Comparison of ENCODE assay signal across 31 mouse cellular contexts in the genomic region with DNA sequence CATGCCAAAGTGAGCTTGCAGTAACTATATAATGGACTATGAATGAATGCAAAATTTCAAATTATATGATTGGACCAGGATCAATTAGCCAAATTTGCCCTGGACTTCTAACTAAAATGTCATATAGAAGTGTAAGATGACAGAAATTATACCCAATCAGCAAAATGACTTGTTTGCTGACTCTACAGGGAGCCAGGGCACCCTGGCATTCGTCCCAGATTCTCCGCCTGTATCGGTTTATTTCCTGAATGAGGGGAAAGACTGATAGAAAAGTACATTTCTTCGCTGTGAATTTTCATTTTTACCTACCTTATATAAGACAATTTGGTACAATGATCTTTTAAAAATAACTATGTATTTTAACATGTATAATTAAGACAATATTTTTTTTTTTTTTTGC.
A peak's percentile ranks its signal among the peaks of the same experiment; 100 is the strongest.
DNase-seq lines count a peak whose midpoint lies in the region; ATAC-seq and TF ChIP-seq lines count a peak whose summit lies in the region.
"Had no signal": no experiment of that assay in that cellular context is flagged by ENCODE, and none has a peak within 500 bp of the region (broad histone marks: within the 10 kb centered on the region; RNA-seq: fewer than 3 reads in every experiment).

No protein-coding gene starts in this region.

- ATAC-seq in forebrain, embryonic 14.5 days, result no peak
- ATAC-seq in forebrain, embryonic 13.5 days, result no peak
- ATAC-seq in midbrain, postnatal 0 days (ENCODE audit: low FRiP score), result no peak
- no peak for ATAC-seq in midbrain, embryonic 14.5 days (ENCODE audit: low FRiP score, low TSS enrichment)
- ATAC-seq in midbrain, embryonic 13.5 days, result no peak
- ATAC-seq: Patski had no signal

- no peak overlapping the region for H3K27ac ChIP-seq in cerebellum, adult 2 months (ENCODE audit: insufficient read depth, low read length)
- H3K27ac ChIP-seq in forebrain, embryonic 14.5 days (ENCODE audit: low read depth, low read length), result no peak overlapping the region
- H3K27ac ChIP-seq in forebrain, embryonic 13.5 days, result no peak overlapping the region
- no peak overlapping the region for H3K27ac ChIP-seq in midbrain, postnatal 0 days (ENCODE audit: low read depth, low read length)
- H3K27ac ChIP-seq in midbrain, embryonic 14.5 days (replicated peaks; ENCODE audit: low read depth, low read length), result no peak overlapping the region
- H3K27ac ChIP-seq in midbrain, embryonic 13.5 days, result no peak overlapping the region
- H3K27ac ChIP-seq: embryonic facial prominence, embryonic 12.5 days; heart, embryonic 13.5 days; hindbrain, embryonic 15.5 days; kidney, embryonic 15.5 days; left cerebral cortex, adult 2 months; limb, embryonic 13.5 days; midbrain, embryonic 12.5 days; neural tube, embryonic 15.5 days; stomach, postnatal 0 days had no signal

- no peak overlapping the region for H3K4me2 ChIP-seq in forebrain, embryonic 14.5 days (ENCODE audit: low read length)
- H3K4me2 ChIP-seq in forebrain, embryonic 13.5 days, result no peak overlapping the region
- H3K4me2 ChIP-seq in midbrain, postnatal 0 days (ENCODE audit: low read depth, low read length, poor library complexity, severe bottlenecking), result no peak overlapping the region
- H3K4me2 ChIP-seq in midbrain, embryonic 14.5 days (ENCODE audit: low read length), result no peak overlapping the region
- no peak overlapping the region for H3K4me2 ChIP-seq in midbrain, embryonic 13.5 days (replicated peaks)
- H3K4me2 ChIP-seq: embryonic facial prominence, embryonic 12.5 days; heart, embryonic 13.5 days; hindbrain, embryonic 15.5 days; kidney, embryonic 15.5 days; limb, embryonic 13.5 days; liver, embryonic 11.5 days; midbrain, embryonic 12.5 days; neural tube, embryonic 15.5 days had no signal

- DNase-seq in cerebellum, adult 2 months, result peak; percentile 25 to 40
- no peak for DNase-seq in cerebellum, adult 11-12 months
- DNase-seq in forebrain, embryonic 14.5 days (ENCODE audit: low spot score), result peak; percentile 49
- DNase-seq in midbrain, postnatal 0 days (ENCODE audit: low spot score), result peak; percentile 25
- no peak for DNase-seq in midbrain, embryonic 14.5 days
- DNase-seq: adrenal gland, postnatal 14 days; embryo, embryonic 11 days; gastrocnemius, postnatal 10 days; heart, postnatal 10 days; kidney, adult 18-20 months; kidney, postnatal 25 days; lung, postnatal 36 days; retina, postnatal 1 day; right cerebral cortex, postnatal 25 days; spleen, adult 18-20 months; thymus, adult 18-20 months; thymus, postnatal 25 days had no signal

- no peaks in the 10 kb centered on the region for H3K36me3 ChIP-seq in forebrain, embryonic 14.5 days (ENCODE audit: control insufficient read depth, insufficient read depth, low read length)
- no peaks in the 10 kb centered on the region for H3K36me3 ChIP-seq in forebrain, embryonic 13.5 days (ENCODE audit: poor library complexity, severe bottlenecking)
- no peaks in the 10 kb centered on the region for H3K36me3 ChIP-seq in midbrain, postnatal 0 days (ENCODE audit: insufficient read depth, low read length)
- no peaks in the 10 kb centered on the region for H3K36me3 ChIP-seq in midbrain, embryonic 14.5 days (ENCODE audit: control insufficient read depth, insufficient read depth, low read length)
- no peaks in the 10 kb centered on the region for H3K36me3 ChIP-seq in midbrain, embryonic 13.5 days
- H3K36me3 ChIP-seq: embryonic facial prominence, embryonic 12.5 days; heart, embryonic 13.5 days; hindbrain, embryonic 15.5 days; kidney, embryonic 15.5 days; limb, embryonic 13.5 days; midbrain, embryonic 12.5 days; neural tube, embryonic 15.5 days had no signal

- no peak overlapping the region for H3K9ac ChIP-seq in forebrain, embryonic 14.5 days (ENCODE audit: low read length)
- no peak overlapping the region for H3K9ac ChIP-seq in forebrain, embryonic 13.5 days
- H3K9ac ChIP-seq in midbrain, postnatal 0 days (replicated peaks; ENCODE audit: low read length, poor library complexity, severe bottlenecking), result no peak overlapping the region
- no peak overlapping the region for H3K9ac ChIP-seq in midbrain, embryonic 14.5 days (replicated peaks; ENCODE audit: low read length)
- H3K9ac ChIP-seq in midbrain, embryonic 13.5 days (replicated peaks), result no peak overlapping the region
- H3K9ac ChIP-seq: embryonic facial prominence, embryonic 12.5 days; heart, embryonic 13.5 days; hindbrain, embryonic 15.5 days; kidney, embryonic 15.5 days; limb, embryonic 13.5 days; midbrain, embryonic 12.5 days; neural tube, embryonic 15.5 days had no signal

- H3K27me3 ChIP-seq in cerebellum, adult 2 months (ENCODE audit: control insufficient read depth, insufficient read depth, low read length), result no peaks in the 10 kb centered on the region
- no peaks in the 10 kb centered on the region for H3K27me3 ChIP-seq in forebrain, embryonic 14.5 days (replicated peaks; ENCODE audit: control insufficient read depth, insufficient read depth, low read length)
- H3K27me3 ChIP-seq in forebrain, embryonic 13.5 days, result no peaks in the 10 kb centered on the region
- H3K27me3 ChIP-seq in midbrain, postnatal 0 days (ENCODE audit: insufficient read depth, low read length), result no peaks in the 10 kb centered on the region
- no peaks in the 10 kb centered on the region for H3K27me3 ChIP-seq in midbrain, embryonic 14.5 days (ENCODE audit: control insufficient read depth, insufficient read depth, low read length)
- no peaks in the 10 kb centered on the region for H3K27me3 ChIP-seq in midbrain, embryonic 13.5 days
- H3K27me3 ChIP-seq: embryonic facial prominence, embryonic 12.5 days; heart, embryonic 13.5 days; hindbrain, embryonic 15.5 days; kidney, embryonic 15.5 days; limb, embryonic 13.5 days; megakaryocyte, embryonic 14.5 days; midbrain, embryonic 12.5 days; neural tube, embryonic 15.5 days had no signal

- no peak overlapping the region for H3K4me3 ChIP-seq in cerebellum, adult 2 months (replicated peaks; ENCODE audit: insufficient read depth, low read depth, low read length)
- no peak overlapping the region for H3K4me3 ChIP-seq in forebrain, embryonic 14.5 days (ENCODE audit: low read depth, low read length)
- no peak overlapping the region for H3K4me3 ChIP-seq in forebrain, embryonic 13.5 days
- H3K4me3 ChIP-seq in midbrain, postnatal 0 days (ENCODE audit: low read depth, low read length), result no peak overlapping the region
- no peak overlapping the region for H3K4me3 ChIP-seq in midbrain, embryonic 14.5 days (replicated peaks; ENCODE audit: low read depth, low read length)
- H3K4me3 ChIP-seq in midbrain, embryonic 13.5 days (replicated peaks), result no peak overlapping the region
- H3K4me3 ChIP-seq: embryonic facial prominence, embryonic 12.5 days; heart, embryonic 13.5 days; hindbrain, embryonic 15.5 days; kidney, embryonic 15.5 days; left cerebral cortex, adult 2 months; limb, embryonic 13.5 days; megakaryocyte, embryonic 14.5 days; midbrain, embryonic 12.5 days; neural tube, embryonic 15.5 days had no signal

- H3K9me3 ChIP-seq in forebrain, embryonic 14.5 days (replicated peaks; ENCODE audit: control insufficient read depth, low read length), result no peaks in the 10 kb centered on the region
- no peaks in the 10 kb centered on the region for H3K9me3 ChIP-seq in forebrain, embryonic 13.5 days (replicated peaks)
- H3K9me3 ChIP-seq in midbrain, postnatal 0 days (ENCODE audit: low read length), result no peaks in the 10 kb centered on the region
- no peaks in the 10 kb centered on the region for H3K9me3 ChIP-seq in midbrain, embryonic 14.5 days (ENCODE audit: control insufficient read depth, low read length)
- H3K9me3 ChIP-seq in midbrain, embryonic 13.5 days, result no peaks in the 10 kb centered on the region
- H3K9me3 ChIP-seq: embryonic facial prominence, embryonic 12.5 days; heart, embryonic 13.5 days; hindbrain, embryonic 15.5 days; kidney, embryonic 15.5 days; limb, embryonic 13.5 days; megakaryocyte, embryonic 14.5 days; midbrain, embryonic 12.5 days; neural tube, embryonic 15.5 days had no signal

- TF ChIP-seq POLR2A in cerebellum, adult 2 months (IDR thresholded peaks at IDR 0.05; ENCODE audit: borderline replicate concordance, insufficient read depth, low read length), result no peak

- no peak for TF ChIP-seq CTCF in cerebellum, adult 2 months (IDR thresholded peaks at IDR 0.05; ENCODE audit: borderline replicate concordance, insufficient read depth, low read depth, low read length)
- no peak for TF ChIP-seq CTCF in midbrain, postnatal 0 days (IDR thresholded peaks at IDR 0.05)

- H3K4me1 ChIP-seq in cerebellum, adult 2 months (ENCODE audit: control insufficient read depth, insufficient read depth, low read length), result no peaks in the 10 kb centered on the region
- H3K4me1 ChIP-seq in forebrain, embryonic 14.5 days (ENCODE audit: control insufficient read depth, insufficient read depth, low read length), result no peaks in the 10 kb centered on the region
- no peaks in the 10 kb centered on the region for H3K4me1 ChIP-seq in forebrain, embryonic 13.5 days
- no peaks in the 10 kb centered on the region for H3K4me1 ChIP-seq in midbrain, postnatal 0 days (ENCODE audit: insufficient read depth, low read length)
- no peaks in the 10 kb centered on the region for H3K4me1 ChIP-seq in midbrain, embryonic 14.5 days (ENCODE audit: control insufficient read depth, insufficient read depth, low read length)
- no peaks in the 10 kb centered on the region for H3K4me1 ChIP-seq in midbrain, embryonic 13.5 days (replicated peaks)
- H3K4me1 ChIP-seq: embryonic facial prominence, embryonic 12.5 days; heart, embryonic 13.5 days; hindbrain, embryonic 15.5 days; kidney, embryonic 15.5 days; limb, embryonic 13.5 days; megakaryocyte, embryonic 14.5 days; midbrain, embryonic 12.5 days; neural tube, embryonic 15.5 days had no signal

- 14% methylated on average over 4 of the region's 4 CpGs for WGBS in cerebellum, adult 2 months
- WGBS in forebrain, embryonic 14.5 days, result 76% methylated on average over 4 of the region's 4 CpGs
- whole genome bisulfite sequencing in forebrain, embryonic 13.5 days, result 76% methylated on average over 4 of the region's 4 CpGs
- WGBS in midbrain, postnatal 0 days, result 84% methylated on average over 4 of the region's 4 CpGs
- WGBS in midbrain, embryonic 14.5 days, result 82% methylated on average over 4 of the region's 4 CpGs
- WGBS in midbrain, embryonic 13.5 days, result 82% methylated on average over 4 of the region's 4 CpGs

Comparison
In these comparisons a context has a peak if more than half of its experiments do, and no peak if none do; other contexts are left out.
1. DNase-seq: peak in cerebellum, adult 2 months (2 of 2), forebrain, embryonic 14.5 days (single experiment) and midbrain, postnatal 0 days (single experiment); none in cerebellum, adult 11-12 months (single experiment) and midbrain, embryonic 14.5 days (single experiment).